1 mouse cellular context compared by ENCODE assay signal in the genomic region with DNA sequence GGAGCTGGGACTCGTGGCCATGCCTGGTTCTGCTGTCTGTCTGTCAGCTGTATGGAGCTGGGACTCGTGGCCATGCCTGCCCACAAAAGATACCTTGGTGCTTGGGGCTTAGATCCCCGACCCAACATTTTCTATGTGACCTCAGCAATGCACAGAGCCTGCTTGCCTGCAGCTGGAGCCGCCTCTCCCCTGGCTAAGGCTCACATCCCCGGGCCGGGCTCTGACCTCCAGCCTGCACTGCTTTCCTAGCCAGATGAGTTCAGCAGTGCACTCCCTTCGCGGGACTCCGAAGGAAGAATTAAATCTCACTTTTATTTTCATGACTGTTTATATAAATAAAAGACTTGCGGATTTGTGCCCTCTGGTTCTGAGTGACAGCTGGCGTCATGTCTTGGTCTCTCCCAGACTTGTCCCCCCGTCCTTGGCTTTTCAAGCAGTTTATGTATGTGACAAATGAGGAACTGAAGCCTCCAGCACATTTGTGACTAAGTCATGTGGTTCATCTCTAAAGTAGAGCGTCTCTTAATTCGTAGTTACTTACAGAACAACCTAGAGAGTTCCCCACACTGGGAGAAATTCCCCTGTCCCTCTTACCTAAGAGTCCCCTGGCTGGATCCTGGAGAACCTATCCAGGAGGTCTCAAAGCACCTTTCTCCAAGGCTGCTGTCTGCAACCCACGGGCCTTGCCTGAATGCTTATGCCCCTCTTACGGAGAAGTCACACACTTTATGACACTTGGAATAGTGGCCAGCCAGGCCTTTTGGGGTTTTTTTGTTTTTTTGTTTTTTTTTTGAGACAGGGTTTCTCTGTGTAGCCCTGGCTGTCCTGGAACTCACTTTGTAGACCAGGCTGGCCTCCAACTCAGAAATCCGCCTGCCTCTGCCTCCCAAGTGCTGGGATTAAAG.
TF ChIP-seq lines count a peak whose summit lies in the region.

No protein-coding gene starts in this region.

TF ChIP-seq in CH12.LX, 34 proteins besides CTCF, POLR2A, EP300 and RAD21:
- TF ChIP-seq ZNF384 (IDR thresholded peaks at IDR 0.05; ENCODE audit: low read depth, low read length) (peak; percentile 92), PAX5 (IDR thresholded peaks at IDR 0.05; ENCODE audit: low read length) (no peak), JUN (IDR thresholded peaks at IDR 0.05; ENCODE audit: insufficient read depth, low read depth, low read length) (0 out of 2 replicates have a peak, but pooled peaks have one; percentile 15), ELF1 (IDR thresholded peaks at IDR 0.05; ENCODE audit: low read depth, low read length) (no peak), USF1 (IDR thresholded peaks at IDR 0.05; ENCODE audit: low read depth, low read length) (peak; percentile 52), GABPA (IDR thresholded peaks at IDR 0.05; ENCODE audit: insufficient replicate concordance, low read depth, low read length) (no peak), KAT2A (IDR thresholded peaks at IDR 0.05; ENCODE audit: insufficient replicate concordance, low read length) (no peak), MAFK (IDR thresholded peaks at IDR 0.05; ENCODE audit: insufficient replicate concordance, low read length) (0 out of 2 replicates have a peak, but pooled peaks have one; percentile 15), MEF2A (IDR thresholded peaks at IDR 0.05; ENCODE audit: borderline replicate concordance, low read depth, low read length) (peak; percentile 59; the same call in 1 of the 2 replicates), CHD1 (IDR thresholded peaks at IDR 0.05; ENCODE audit: low read depth, low read length) (no peak), MYC (IDR thresholded peaks at IDR 0.05; ENCODE audit: low read depth, low read length) (peak; percentile 79; the same call in 1 of the 2 replicates), NRF1 (IDR thresholded peaks at IDR 0.05; ENCODE audit: low read depth, low read length) (no peak), MAX (IDR thresholded peaks at IDR 0.05; ENCODE audit: low read length) (peak; percentile 66; the same call in 1 of the 2 replicates), JUND (conservative IDR thresholded peaks at IDR 0.05; ENCODE audit: low read depth, low read length) (no peak; the same call in 1 of the 2 replicates), ZC3H11A (IDR thresholded peaks at IDR 0.05; ENCODE audit: low read depth, low read length) (no peak), MXI1 (IDR thresholded peaks at IDR 0.05; ENCODE audit: low read depth, low read length) (no peak; the same call in 1 of the 2 replicates), SMC3 (IDR thresholded peaks at IDR 0.05; ENCODE audit: low read depth, low read length) (no peak), E2F4 (IDR thresholded peaks at IDR 0.05; ENCODE audit: insufficient replicate concordance, low read depth, low read length) (no peak), ETS1 (conservative IDR thresholded peaks at IDR 0.05; ENCODE audit: low read depth, low read length) (peak; percentile 78), NELFE (IDR thresholded peaks at IDR 0.05; ENCODE audit: low read depth, low read length) (no peak), UBTF (IDR thresholded peaks at IDR 0.05; ENCODE audit: low read depth, low read length) (no peak), HCFC1 (IDR thresholded peaks at IDR 0.05; ENCODE audit: low read depth, low read length) (no peak), CHD2 (IDR thresholded peaks at IDR 0.05; ENCODE audit: low read length) (peak; percentile 60), BHLHE40 (IDR thresholded peaks at IDR 0.05; ENCODE audit: low read depth, low read length) (peak; percentile 81), SIN3A (IDR thresholded peaks at IDR 0.05; ENCODE audit: low read length) (peak; percentile 72; the same call in 1 of the 2 replicates), TCF12 (IDR thresholded peaks at IDR 0.05; ENCODE audit: low read depth, low read length) (peak; percentile 35; the same call in 1 of the 2 replicates), ZMIZ1 (IDR thresholded peaks at IDR 0.05; ENCODE audit: low read depth, low read length) (no peak), TBP (conservative IDR thresholded peaks at IDR 0.05; ENCODE audit: low read depth, low read length) (no peak; the same call in 1 of the 2 replicates), IRF4 (IDR thresholded peaks at IDR 0.05; ENCODE audit: low read depth, low read length) (peak; percentile 95), RCOR1 (conservative IDR thresholded peaks at IDR 0.05; ENCODE audit: low read depth, low read length) (0 out of 2 replicates have a peak, but pooled peaks have one; percentile 65), POLR2AphosphoS2 (IDR thresholded peaks at IDR 0.05; ENCODE audit: low read depth, low read length) (no peak), MAZ (IDR thresholded peaks at IDR 0.05; ENCODE audit: low read depth, low read length) (peak; percentile 94), USF2 (conservative IDR thresholded peaks at IDR 0.05; ENCODE audit: low read depth, low read length) (no peak)
TF ChIP-seq in CH12.LX: peak in this region for 15.
